Mouse (Mus musculus): Measurements from ENCODE around the gene Smarcd1.

GRCm38 (mm10) chr15:99661121-99661830 is 40.7 kb upstream of the Smarcd1 start:
- TF ChIP-seq CTCF (IDR thresholded peaks at IDR 0.05; ENCODE audit: borderline replicate concordance, insufficient read depth, low read length) (no peak), POLR2A (IDR thresholded peaks at IDR 0.05; ENCODE audit: low read depth, low read length) (no peak)

Data from embryonic fibroblast, embryonic 13.5 days (primary cell).